Mouse (Mus musculus): ENCODE measurements around the gene Bcl7a.

- no peak for TF ChIP-seq CTCF (conservative IDR thresholded peaks at IDR 0.05; ENCODE audit: low read length)
- TF ChIP-seq POU5F1 (IDR thresholded peaks at IDR 0.05; ENCODE audit: borderline replicate concordance, low read length) = no peak
Measured at GRCm38 (mm10) chr5:123423885-123424284, 80.3 kb downstream of the Bcl7a start.

Measured in E14TG2a.4 (cell line).